Mouse (Mus musculus) kidney, adult 2 months (tissue): ENCODE data around the gene Cep170.

Source experiments
- CTCF ChIP-seq: fragments of 200-500 bp; conservative IDR thresholded peaks from 2 replicates; pipeline ENCODE4 v1.5.1; 2011; ENCODE audit warnings: low read depth, mild to moderate bottlenecking, control low read depth, low read length, moderate library complexity, mixed read lengths; ENCODE audit not compliant: insufficient read depth, insufficient read length
- POLR2A ChIP-seq: fragments of 200-500 bp; IDR thresholded peaks from one replicate; pipeline ENCODE4 v1.6.1; 2011; ENCODE audit warnings: low read depth, low read length, control low read depth

- TF ChIP-seq CTCF (no peak), POLR2A (no peak)
Observed at GRCm38 (mm10) chr1:176760673-176761072, 53.2 kb downstream of the Cep170 start.
